In genomic region chr3:96263558-96264403, GRCm38 (mm10) we compare ENCODE assay signal across 8 mouse cellular contexts. TPM values are rescaled to one million over a fixed set of nuclear protein-coding genes. Genes with fewer than 3 reads are reported as not detected.
A peak's percentile ranks its signal among the peaks of the same experiment; 100 is the strongest.
DNase-seq lines count a peak whose midpoint lies in the region; ATAC-seq and TF ChIP-seq lines count a peak whose summit lies in the region.

No protein-coding gene starts in this region.

- peaks cover 11% of the 10 kb centered on the region for H3K4me1 ChIP-seq in heart, adult 2 months (ENCODE audit: control insufficient read depth, insufficient read depth, low read length)
- peaks cover 9% of the 10 kb centered on the region; the same call in 1 of the 2 replicates for H3K4me1 ChIP-seq in embryonic fibroblast, embryonic 13.5 days (ENCODE audit: control insufficient read depth, insufficient read depth, low read length)
- H3K4me1 ChIP-seq in limb, embryonic 13.5 days = peaks cover 26% of the 10 kb centered on the region
- H3K4me1 ChIP-seq in midbrain, embryonic 13.5 days (replicated peaks) = peaks cover 38% of the 10 kb centered on the region

- intact Hi-C loops in heart, adult 2 months (cut with DNase I) = loop anchor here (1.0 to 2.0 kb wide), 2 partner anchors 21 to 43 kb away; partner anchors contain the start of gene Hist2h2ac

- H3K9me3 ChIP-seq in limb, embryonic 13.5 days = no peaks in the 10 kb centered on the region
- no peaks in the 10 kb centered on the region for H3K9me3 ChIP-seq in midbrain, embryonic 13.5 days

- TF ChIP-seq CTCF in heart, adult 2 months (IDR thresholded peaks at IDR 0.05) = no peak; the same call in none of the 2 replicates
- no peak for TF ChIP-seq CTCF in embryonic fibroblast, embryonic 13.5 days (IDR thresholded peaks at IDR 0.05; ENCODE audit: borderline replicate concordance, insufficient read depth, low read length)

- TF ChIP-seq EP300 in heart, adult 2 months (IDR thresholded peaks at IDR 0.05; ENCODE audit: insufficient read depth, low read depth, low read length) = no peak

- H3K4me3 ChIP-seq in heart, adult 2 months = peak overlapping the region; percentile 80
- peak overlapping the region; percentile 42 for H3K4me3 ChIP-seq in embryonic fibroblast, embryonic 13.5 days (ENCODE audit: insufficient read depth, low read length)
- H3K4me3 ChIP-seq in limb, embryonic 13.5 days = peak overlapping the region; percentile 62
- H3K4me3 ChIP-seq in midbrain, embryonic 13.5 days (replicated peaks) = peak overlapping the region; percentile 59

- no peaks in the 10 kb centered on the region for H3K27me3 ChIP-seq in heart, adult 2 months (ENCODE audit: control insufficient read depth, insufficient read depth, low read length)
- H3K27me3 ChIP-seq in limb, embryonic 13.5 days = no peaks in the 10 kb centered on the region
- no peaks in the 10 kb centered on the region for H3K27me3 ChIP-seq in midbrain, embryonic 13.5 days

- peaks cover 3% of the 10 kb centered on the region; the same call in 1 of the 2 replicates for H3K36me3 ChIP-seq in heart, adult 2 months (ENCODE audit: control insufficient read depth, insufficient read depth, low read length)
- H3K36me3 ChIP-seq in limb, embryonic 13.5 days = no peaks in the 10 kb centered on the region
- H3K36me3 ChIP-seq in midbrain, embryonic 13.5 days = no peaks in the 10 kb centered on the region

- peak overlapping the region; percentile 71 for H3K9ac ChIP-seq in heart, adult 2 months (ENCODE audit: low read depth, low read length)
- peak overlapping the region; percentile 73 for H3K9ac ChIP-seq in limb, embryonic 13.5 days
- peak overlapping the region; percentile 80 for H3K9ac ChIP-seq in midbrain, embryonic 13.5 days (replicated peaks)

- WGBS in heart, adult 2 months = 6% methylated on average over 27 of the region's 27 CpGs
- WGBS in limb, embryonic 13.5 days = 9% methylated on average over 27 of the region's 27 CpGs
- WGBS in midbrain, embryonic 13.5 days = 4% methylated on average over 27 of the region's 27 CpGs

- peak; percentile 71 to 75 for DNase-seq in heart, adult 2 months
- DNase-seq in heart, adult 8-10 months (ENCODE audit: low spot score) = no peak
- DNase-seq in R1 (ENCODE audit: low read depth, low spot score) = peak; percentile 55
- peak; percentile 40 to 45 for DNase-seq in thymus, postnatal 10 days (ENCODE audit: low spot score in 2 of 2)

- H3K4me2 ChIP-seq in limb, embryonic 13.5 days (replicated peaks) = peak overlapping the region; percentile 77
- H3K4me2 ChIP-seq in midbrain, embryonic 13.5 days (replicated peaks) = peak overlapping the region; percentile 77

- no peak for TF ChIP-seq POLR2A in heart, adult 2 months (IDR thresholded peaks at IDR 0.05; ENCODE audit: insufficient read depth, low read depth, low read length)
- peak; percentile 46 for TF ChIP-seq POLR2A in embryonic fibroblast, embryonic 13.5 days (IDR thresholded peaks at IDR 0.05; ENCODE audit: low read depth, low read length)

- H3K79me2 ChIP-seq in heart, adult 2 months (replicated peaks; ENCODE audit: control insufficient read depth, insufficient read depth, low read length) = no peaks in the 10 kb centered on the region

- peak overlapping the region; percentile 98 for H3K27ac ChIP-seq in heart, adult 2 months
- peak overlapping the region; percentile 99 for H3K27ac ChIP-seq in embryonic fibroblast, embryonic 13.5 days (ENCODE audit: insufficient read depth, low read length)
- peak overlapping the region; percentile 98 for H3K27ac ChIP-seq in limb, embryonic 13.5 days
- peak overlapping the region; percentile 98 for H3K27ac ChIP-seq in midbrain, embryonic 13.5 days

- peak; percentile 19 to 27; a peak in 3 of 4 replicates for ATAC-seq in hematopoietic stem cell, adult 5-6 weeks (replicated peaks in 1 of 2; ENCODE audit: insufficient read depth in 1 of 2, low FRiP score in 2 of 2, low TSS enrichment in 1 of 2, low read depth in 1 of 2, poor library complexity in 2 of 2, severe bottlenecking in 2 of 2)
- ATAC-seq in limb, embryonic 13.5 days (ENCODE audit: low FRiP score, low read depth) = 0 out of 2 replicates have a peak, but pooled peaks have one; percentile 2
- peak; percentile 44 for ATAC-seq in midbrain, embryonic 13.5 days

RNA-seq across cellular contexts. Expression of gene Hist2h4, which starts 0.7 kb away (rescaled TPM):
- total RNA-seq in heart, adult 2 months (2021) = 10 to 100 TPM; 11.6 to 14.0 TPM
- polyA plus RNA-seq in heart, adult 2 months (2012; rRNA removed) = 1.1 and 1.4 TPM in 2 replicates
- 10 to 100 TPM; 10.8 to 16.2 (median 12.3) TPM for total RNA-seq in heart, adult 8-10 months (2022)
- 2.5 and 3.7 TPM in 2 replicates for polyA plus RNA-seq in embryonic fibroblast, embryonic 13.5 days (2011; ENCODE audit: insufficient read length, low read depth, missing spikeins)
- 44.6 and 53.3 TPM in 2 replicates for total RNA-seq in hematopoietic stem cell, adult 5-6 weeks (2017)
- 15.5 and 16.9 TPM in 2 replicates for polyA plus RNA-seq in limb, embryonic 13.5 days (2015; fragmentation: Nextera tagmentation; extraction: Ambion mirVana)
- polyA plus RNA-seq in midbrain, embryonic 13.5 days (2015; fragmentation: Nextera tagmentation; extraction: Ambion mirVana) = 11.1 and 13.2 TPM in 2 replicates

RNA-seq across cellular contexts. Expression of gene Hist2h3b, which starts 4.7 kb away (rescaled TPM):
- 10 to 100 TPM; 11.5 to 18.3 TPM for total RNA-seq in heart, adult 2 months (2021)
- 0.94 and 5.2 TPM in 2 replicates for polyA plus RNA-seq in heart, adult 2 months (2012; rRNA removed)
- total RNA-seq in heart, adult 8-10 months (2022) = 10 to 100 TPM; 12.2 to 24.7 (median 15.9) TPM
- 2.6 and 7.5 TPM in 2 replicates for polyA plus RNA-seq in embryonic fibroblast, embryonic 13.5 days (2011; ENCODE audit: insufficient read length, low read depth, missing spikeins)
- 222 and 285 TPM in 2 replicates for total RNA-seq in hematopoietic stem cell, adult 5-6 weeks (2017)
- 85.5 and 91.9 TPM in 2 replicates for polyA plus RNA-seq in limb, embryonic 13.5 days (2015; fragmentation: Nextera tagmentation; extraction: Ambion mirVana)
- polyA plus RNA-seq in midbrain, embryonic 13.5 days (2015; fragmentation: Nextera tagmentation; extraction: Ambion mirVana) = 47.8 and 48.8 TPM in 2 replicates

RNA-seq across cellular contexts. Expression of gene Hist2h2bb, which starts 5.8 kb away (rescaled TPM):
- total RNA-seq in heart, adult 2 months (2021) = 10 to 100 TPM; 34.1 to 34.7 TPM
- polyA plus RNA-seq in heart, adult 2 months (2012; rRNA removed) = 1.2 TPM in 1 of 2 replicates, not detected in the other
- 10 to 100 TPM; 28.0 to 42.3 (median 33.7) TPM for total RNA-seq in heart, adult 8-10 months (2022)
- 11.0 and 16.1 TPM in 2 replicates for polyA plus RNA-seq in embryonic fibroblast, embryonic 13.5 days (2011; ENCODE audit: insufficient read length, low read depth, missing spikeins)
- 3,457 and 7,416 TPM in 2 replicates for total RNA-seq in hematopoietic stem cell, adult 5-6 weeks (2017)
- polyA plus RNA-seq in limb, embryonic 13.5 days (2015; fragmentation: Nextera tagmentation; extraction: Ambion mirVana) = 13.3 and 15.5 TPM in 2 replicates
- 9.1 TPM in 2 replicates for polyA plus RNA-seq in midbrain, embryonic 13.5 days (2015; fragmentation: Nextera tagmentation; extraction: Ambion mirVana)

RNA-seq across cellular contexts. Expression of gene Hist2h3c1, which starts 17.3 kb away (rescaled TPM):
- not detected for total RNA-seq in heart, adult 2 months (2021)
- polyA plus RNA-seq in heart, adult 2 months (2012; rRNA removed) = not detected in 2 replicates
- not detected for total RNA-seq in heart, adult 8-10 months (2022)
- polyA plus RNA-seq in embryonic fibroblast, embryonic 13.5 days (2011; ENCODE audit: insufficient read length, low read depth, missing spikeins) = not detected in 2 replicates
- total RNA-seq in hematopoietic stem cell, adult 5-6 weeks (2017) = 3.7 TPM in 1 of 2 replicates, not detected in the other
- polyA plus RNA-seq in limb, embryonic 13.5 days (2015; fragmentation: Nextera tagmentation; extraction: Ambion mirVana) = 0.73 TPM in 1 of 2 replicates, not detected in the other
- 0.34 TPM in 2 replicates for polyA plus RNA-seq in midbrain, embryonic 13.5 days (2015; fragmentation: Nextera tagmentation; extraction: Ambion mirVana)

RNA-seq across cellular contexts. Expression of gene Hist2h2aa1, which starts 18.5 kb away (rescaled TPM):
- 10 to 100 TPM in 1 of 2 experiments, 1 to 10 TPM in 1; 7.1 to 13.0 TPM for total RNA-seq in heart, adult 2 months (2021)
- 60.4 and 124 TPM in 2 replicates for polyA plus RNA-seq in heart, adult 2 months (2012; rRNA removed)
- total RNA-seq in heart, adult 8-10 months (2022) = 10 to 100 TPM in 3 of 4 experiments, 1 to 10 TPM in 1; 8.5 to 81.5 (median 26.6) TPM
- polyA plus RNA-seq in embryonic fibroblast, embryonic 13.5 days (2011; ENCODE audit: insufficient read length, low read depth, missing spikeins) = 9.2 and 11.1 TPM in 2 replicates
- 3,498 and 3,576 TPM in 2 replicates for total RNA-seq in hematopoietic stem cell, adult 5-6 weeks (2017)
- polyA plus RNA-seq in limb, embryonic 13.5 days (2015; fragmentation: Nextera tagmentation; extraction: Ambion mirVana) = 19.0 and 30.4 TPM in 2 replicates
- polyA plus RNA-seq in midbrain, embryonic 13.5 days (2015; fragmentation: Nextera tagmentation; extraction: Ambion mirVana) = 23.2 and 42.5 TPM in 2 replicates
